Mouse (Mus musculus): ENCODE results near the gene Dnajc1. TPM values are rescaled to one million over a fixed set of nuclear protein-coding genes. Genes with fewer than 3 reads are reported as not detected.

Dnajc1 gene
- 10.9 TPM for polyA plus RNA-seq (2015; fragmentation: Illumina TruSeq; extraction: RNeasy Lipid Tissue Mini Kit (QIAGEN cat#74804); ENCODE audit: insufficient read depth, low read depth, low replicate concordance)

GRCm38 (mm10) chr2:18392331-18393021 lies at the start of gene Dnajc1:
Dnajc1 (minus strand) TSS chr2:18392830.

